ENCODE assay signal across 18 mouse cellular contexts in genomic region chr2:33931161-33931560, GRCm38 (mm10). TPM values are rescaled to one million over a fixed set of nuclear protein-coding genes. Genes with fewer than 3 reads are reported as not detected.
DNase-seq lines count a peak whose midpoint lies in the region; ATAC-seq lines count a peak whose summit lies in the region.
"Had no signal": no experiment of that assay in that cellular context is flagged by ENCODE, and none has a peak within 500 bp of the region (broad histone marks: within the 10 kb centered on the region; RNA-seq: fewer than 3 reads in every experiment).

No protein-coding gene starts in this region.

- 0 out of 2 replicates have a peak overlapping the region, but pooled peaks have one; percentile 3 for H3K27ac ChIP-seq in hindbrain, embryonic 10.5 days
- no peak overlapping the region for H3K27ac ChIP-seq in hindbrain, embryonic 12.5 days

- no peaks in the 10 kb centered on the region for H3K27me3 ChIP-seq in hindbrain, embryonic 10.5 days (ENCODE audit: insufficient read depth, poor library complexity, severe bottlenecking)
- H3K27me3 ChIP-seq in hindbrain, embryonic 12.5 days, result no peaks in the 10 kb centered on the region

- H3K9me3 ChIP-seq in hindbrain, embryonic 10.5 days, result no peaks in the 10 kb centered on the region
- H3K9me3 ChIP-seq in hindbrain, embryonic 12.5 days (replicated peaks), result no peaks in the 10 kb centered on the region

- H3K4me2 ChIP-seq in hindbrain, embryonic 12.5 days (replicated peaks), result no peak overlapping the region

- 83% methylated on average over 5 of the region's 5 CpGs for WGBS in hindbrain, embryonic 10.5 days
- 81% methylated on average over 5 of the region's 5 CpGs for WGBS in hindbrain, embryonic 12.5 days

- ATAC-seq in hindbrain, embryonic 12.5 days (ENCODE audit: low FRiP score), result no peak
- ATAC-seq: activated CD4-positive, CD25-positive, alpha-beta regulatory T cell, adult 4 months; CD4-positive, CD25-positive, alpha-beta regulatory T cell, adult 4 months; Patski had no signal

- H3K4me1 ChIP-seq in hindbrain, embryonic 10.5 days (replicated peaks), result no peaks in the 10 kb centered on the region; the same call in 1 of the 2 replicates
- no peaks in the 10 kb centered on the region for H3K4me1 ChIP-seq in hindbrain, embryonic 12.5 days

- no peaks in the 10 kb centered on the region for H3K36me3 ChIP-seq in hindbrain, embryonic 10.5 days
- no peaks in the 10 kb centered on the region for H3K36me3 ChIP-seq in hindbrain, embryonic 12.5 days
- H3K36me3 ChIP-seq: G1E had no signal

- H3K9ac ChIP-seq in hindbrain, embryonic 12.5 days, result no peak overlapping the region

- DNase-seq in cerebellum, postnatal 10 days, result peak; percentile 57 to 64
- DNase-seq in cerebellum, postnatal 4 days (ENCODE audit: low spot score in 2 of 2), result no peak
- no peak for DNase-seq in hindbrain, embryonic 10.5 days (ENCODE audit: low spot score)
- DNase-seq: adrenal gland, adult 2 months; adrenal gland, adult 8-10 months; adrenal gland, postnatal 10 days; adrenal gland, postnatal 14 days; adrenal gland, postnatal 25 days; adrenal gland, postnatal 36 days; B cell, adult 2 months; cerebellum, adult 11 months; cerebellum, adult 11-12 months; cerebellum, adult 18-20 months had no signal

- H3K4me3 ChIP-seq in hindbrain, embryonic 10.5 days, result no peak overlapping the region
- H3K4me3 ChIP-seq in hindbrain, embryonic 12.5 days, result no peak overlapping the region

RNA-seq across cellular contexts. Expression of gene Mvb12b, which starts 43.4 kb away (rescaled TPM):
- 22.7 and 28.8 TPM in 2 replicates for polyA plus RNA-seq in hindbrain, embryonic 10.5 days (2016; fragmentation: Nextera tagmentation; extraction: Ambion mirVana)
- 58.9 and 61.5 TPM in 2 replicates for polyA plus RNA-seq in hindbrain, embryonic 12.5 days (2016; fragmentation: Nextera tagmentation; extraction: Ambion mirVana)

Comparison
In these comparisons a context has a peak if more than half of its experiments do, and no peak if none do; other contexts are left out.
1. DNase-seq: peak in cerebellum, postnatal 10 days (2 of 2); none in cerebellum, postnatal 4 days (0 of 2) and hindbrain, embryonic 10.5 days (single experiment).